Mouse (Mus musculus) forebrain, embryonic 11.5 days (tissue): ENCODE measurements around the gene Nom1. TPM values are rescaled to one million over a fixed set of nuclear protein-coding genes. Genes with fewer than 3 reads are reported as not detected.

Experiments used
- ATAC-seq: fragments of 200-750 bp; cut with Nextera tagmentation; replicated peaks from 2 replicates; pipeline ENCODE4 v1.8.0; 2017; ENCODE audit warnings: moderate TSS enrichment; ENCODE audit not compliant: low FRiP score
- DNase-seq: peaks from one replicate; pipeline ENCODE4 v3.0.0-alpha.2; 2017; ENCODE audit warnings: low spot score
- H3K27ac ChIP-seq: fragments of 300-500 bp; sonication (generic); 2 replicates; pipeline ENCODE4 v1.5.1; 2014; ENCODE audit warnings: low read depth, low read length
- H3K27me3 ChIP-seq: fragments of 300-500 bp; sonication (generic); 2 replicates; pipeline ENCODE4 v1.6.1; 2014; ENCODE audit warnings: mild to moderate bottlenecking, low read length, mixed read lengths; ENCODE audit not compliant: control insufficient read depth, insufficient read depth
- H3K36me3 ChIP-seq: fragments of 300-500 bp; sonication (generic); 2 replicates; pipeline ENCODE4 v1.6.1; 2014; ENCODE audit warnings: mild to moderate bottlenecking, low read length, moderate library complexity, mixed read lengths; ENCODE audit not compliant: control insufficient read depth, insufficient read depth
- H3K4me1 ChIP-seq: fragments of 300-500 bp; sonication (generic); replicated peaks from 2 replicates; pipeline ENCODE4 v1.6.1; 2014; ENCODE audit warnings: low read length, mixed read lengths; ENCODE audit not compliant: control insufficient read depth, insufficient read depth
- H3K4me2 ChIP-seq: fragments of 300-500 bp; sonication (generic); 2 replicates; pipeline ENCODE4 v1.6.1; 2014; ENCODE audit warnings: low read depth, mild to moderate bottlenecking, low read length, moderate library complexity, mixed read lengths; ENCODE audit not compliant: severe bottlenecking
- H3K4me3 ChIP-seq: fragments of 300-500 bp; sonication (generic); 2 replicates; pipeline ENCODE4 v1.5.1; 2014; ENCODE audit warnings: low read depth, low read length
- H3K9ac ChIP-seq: fragments of 300-500 bp; sonication (generic); 2 replicates; pipeline ENCODE4 v1.6.1; 2014; ENCODE audit warnings: low read length
- H3K9me3 ChIP-seq: fragments of 300-500 bp; sonication (generic); 2 replicates; pipeline ENCODE4 v1.6.1; 2016; ENCODE audit warnings: low read length, mixed read lengths; ENCODE audit not compliant: control insufficient read depth
- WGBS: fragments of 180-500 bp; shearing (Covaris S2); extraction: QIAGEN DNeasy Blood & Tissue Kit; methylation state at CpG from one replicate; pipeline ENCODE4 v1.1.7; 2014; 5-methylcytosine and 5-hydroxymethylcytosine counted together
- polyA plus RNA-seq: library from polyadenylated mRNA; unstranded; fragments of >200 nt; fragmentation: Nextera tagmentation; extraction: Ambion mirVana; gene quantifications from 2 replicates; pipeline ENCODE4 v1.2.1, GENCODE M21; 2014

The Nom1 gene
- polyA plus RNA-seq, 1 experiment from 2014 or later: 34.9 TPM

DNA sequence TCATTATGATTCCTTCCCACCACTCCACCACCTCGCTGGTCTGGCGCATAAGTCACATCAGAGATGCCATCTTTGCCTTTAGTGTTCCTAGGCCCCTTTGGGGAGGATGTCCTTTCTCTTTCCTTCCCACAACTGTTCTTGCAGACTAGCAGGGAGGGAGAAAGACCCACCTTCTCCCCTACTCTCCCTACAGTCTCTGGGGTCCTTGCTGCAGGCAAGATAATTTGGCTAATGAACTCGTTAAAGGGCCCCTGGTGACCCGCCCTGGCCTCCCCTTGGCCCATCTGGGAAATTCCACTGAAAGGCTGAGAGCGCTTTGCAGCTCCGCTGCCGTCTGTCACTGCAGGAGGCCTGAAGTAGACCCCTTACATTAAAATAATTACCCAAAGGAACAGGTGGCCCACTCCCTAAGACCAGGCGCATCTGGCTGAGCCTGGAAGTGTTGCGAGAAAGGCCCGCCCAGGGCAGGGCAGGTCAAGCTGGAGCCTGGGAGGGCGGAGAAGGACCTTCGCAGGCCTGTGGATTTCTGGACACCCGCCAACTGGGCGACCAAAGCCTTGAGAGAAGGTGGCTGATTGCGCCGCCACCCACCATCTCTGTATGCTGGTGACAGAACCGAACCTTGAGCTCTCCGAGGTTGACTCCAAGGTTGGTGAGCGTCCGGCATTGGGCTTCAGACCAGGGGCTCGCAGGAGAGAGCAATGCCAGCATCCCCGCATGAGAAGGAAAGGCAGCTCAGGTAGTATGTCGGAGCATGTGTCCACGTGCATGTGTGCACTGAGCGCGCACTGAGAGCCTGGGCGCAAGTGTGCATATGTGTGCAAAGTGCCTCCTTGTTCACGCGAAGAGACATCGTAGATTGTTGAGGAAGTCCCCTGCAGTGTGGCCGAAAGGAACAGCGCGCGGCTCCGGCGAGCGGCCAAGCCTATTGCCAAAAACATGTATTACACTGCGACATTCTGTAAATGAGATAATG lies 50.8 kb downstream of the Nom1 start:
- no peak overlapping the region for H3K4me2 ChIP-seq
- H3K27me3 ChIP-seq: peaks cover 89% of the 10 kb centered on the region
- no peaks in the 10 kb centered on the region for H3K9me3 ChIP-seq
- no peak overlapping the region for H3K4me3 ChIP-seq
- H3K36me3 ChIP-seq: no peaks in the 10 kb centered on the region
- 1% methylated on average over 38 of the region's 38 CpGs for WGBS
- ATAC-seq: no peak
- no peak for DNase-seq
- H3K27ac ChIP-seq: no peak overlapping the region
- H3K9ac ChIP-seq: no peak overlapping the region
- H3K4me1 ChIP-seq: peaks cover 3% of the 10 kb centered on the region; the same call in 1 of the 2 replicates

DNA sequence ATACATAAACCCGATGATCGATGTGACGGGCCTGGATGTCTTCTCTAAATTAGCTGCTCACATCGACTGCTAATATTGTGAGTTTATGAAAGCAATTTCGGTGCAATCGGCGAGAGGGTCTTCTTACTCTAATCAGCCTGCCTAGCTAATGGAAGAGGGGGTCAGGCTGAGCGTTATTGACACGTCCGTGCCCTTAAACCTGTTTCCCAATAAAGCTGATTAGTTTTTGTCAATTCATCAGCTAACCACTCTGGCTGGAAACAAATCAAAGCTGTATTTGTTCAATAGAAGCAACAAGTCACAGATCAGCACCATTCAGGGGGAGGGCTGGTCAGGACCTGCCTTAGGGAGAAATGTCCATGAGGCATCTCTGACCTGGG lies 51.5 kb downstream of the Nom1 start:
- H3K4me2 ChIP-seq: no peak overlapping the region
- no peaks in the 10 kb centered on the region for H3K36me3 ChIP-seq
- H3K9ac ChIP-seq: no peak overlapping the region
- H3K4me3 ChIP-seq: no peak overlapping the region
- WGBS: under 1% methylated on average over 10 of the region's 10 CpGs
- H3K27me3 ChIP-seq: peaks cover 84% of the 10 kb centered on the region
- DNase-seq (no peak), ATAC-seq (no peak)
- no peak overlapping the region for H3K27ac ChIP-seq
- H3K9me3 ChIP-seq: no peaks in the 10 kb centered on the region
- peaks cover 3% of the 10 kb centered on the region; the same call in 1 of the 2 replicates for H3K4me1 ChIP-seq

- Histone ChIP-seq H3K36me3 (no peaks in the 10 kb centered on the region), H3K9me3 (no peaks in the 10 kb centered on the region), H3K4me1 (peaks cover 3% of the 10 kb centered on the region; the same call in 1 of the 2 replicates), H3K27ac (no peak overlapping the region), H3K4me3 (no peak overlapping the region), H3K27me3 (peaks cover 73% of the 10 kb centered on the region), H3K9ac (no peak overlapping the region), H3K4me2 (no peak overlapping the region)
- DNase-seq (no peak), ATAC-seq (no peak)
- 10% methylated on average over 13 of the region's 13 CpGs for WGBS
These were observed 52.9 kb downstream of the Nom1 start for GRCm38 (mm10) chr5:29487321-29487720.

DNA sequence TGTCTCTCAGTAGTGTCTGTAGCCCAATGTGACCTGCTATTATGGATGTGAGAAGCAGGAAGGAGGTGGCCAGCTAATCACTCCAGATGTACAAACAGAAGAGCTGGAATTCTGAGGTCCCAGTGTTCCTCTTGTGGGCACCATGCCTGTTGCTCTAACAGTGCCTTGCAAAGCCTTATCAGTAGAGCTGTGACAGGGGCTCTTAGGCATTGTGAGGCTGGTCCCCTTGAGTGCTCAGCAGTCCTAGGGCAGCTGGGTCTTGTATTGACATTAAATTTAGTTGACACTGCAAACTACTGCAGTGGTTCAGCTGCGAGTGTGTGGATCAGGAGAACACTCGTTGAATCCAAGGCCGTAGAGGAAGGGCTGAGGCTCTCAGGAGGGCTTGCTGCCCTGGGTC lies 72.5 kb downstream of the Nom1 start:
- no peaks in the 10 kb centered on the region for H3K27me3 ChIP-seq
- DNase-seq: no peak
- no peak overlapping the region for H3K4me2 ChIP-seq
- 80% methylated on average over 3 of the region's 3 CpGs for WGBS
- no peaks in the 10 kb centered on the region; the same call in 1 of the 2 replicates for H3K4me1 ChIP-seq
- H3K4me3 ChIP-seq: no peak overlapping the region
- H3K27ac ChIP-seq: no peak overlapping the region
- no peak overlapping the region for H3K9ac ChIP-seq
- H3K9me3 ChIP-seq: no peaks in the 10 kb centered on the region
- ATAC-seq: no peak
- no peaks in the 10 kb centered on the region for H3K36me3 ChIP-seq

Other genes with a start within 250 kb of the Nom1 start
- gene Rnf32, start 238.7 kb upstream of the Nom1 start, polyA plus RNA-seq: 6.4 and 7.5 TPM in 2 replicates
- 11.6 and 12.3 TPM in 2 replicates for gene Lmbr1, start 56.3 kb upstream of the Nom1 start, polyA plus RNA-seq
- gene Mnx1, start 43.8 kb downstream of the Nom1 start, polyA plus RNA-seq: not detected in 2 replicates
- gene Ube3c, start 134.6 kb downstream of the Nom1 start, polyA plus RNA-seq: 39.9 and 42.1 TPM in 2 replicates